Mouse (Mus musculus): ENCODE measurements around the gene Fkbpl.

Gene Fkbpl

GRCm38 (mm10) chr17:34627093-34627942 is 17.2 kb upstream of the Fkbpl start:
- DNase-seq (ENCODE audit: low spot score): peak; percentile 43

GRCm38 (mm10) chr17:34627943-34628643 is 16.5 kb upstream of the Fkbpl start, which contains the start of gene Ppt2:
TSS of gene Ppt2 (minus strand) at chr17:34628510.
- DNase-seq (ENCODE audit: low spot score): no peak

GRCm38 (mm10) chr17:34628644-34628967 is 16.0 kb upstream of the Fkbpl start:
- DNase-seq (ENCODE audit: low spot score): no peak

GRCm38 (mm10) chr17:34629221-34629751 is 15.3 kb upstream of the Fkbpl start, which contains the start of gene Prrt1:
TSS of gene Prrt1 (plus strand) at chr17:34629533.
- no peak for DNase-seq (ENCODE audit: low spot score)

GRCm38 (mm10) chr17:34629796-34630603 is 14.6 kb upstream of the Fkbpl start:
- no peak for DNase-seq (ENCODE audit: low spot score)

- no peak for DNase-seq (ENCODE audit: low spot score)
Measured at GRCm38 (mm10) chr17:34630761-34631301, 13.7 kb upstream of the Fkbpl start.

GRCm38 (mm10) chr17:34631647-34632046 is 12.9 kb upstream of the Fkbpl start:
- no peak for DNase-seq (ENCODE audit: low spot score)

- peak; percentile 42 for DNase-seq (ENCODE audit: low spot score)
Measured at GRCm38 (mm10) chr17:34632261-34632691, 12.3 kb upstream of the Fkbpl start.

GRCm38 (mm10) chr17:34635671-34636070 is 8.9 kb upstream of the Fkbpl start:
- no peak for DNase-seq (ENCODE audit: low spot score)

GRCm38 (mm10) chr17:34637459-34637858 is 7.1 kb upstream of the Fkbpl start:
- DNase-seq (ENCODE audit: low spot score): no peak

- DNase-seq (ENCODE audit: low spot score): no peak
Measured at GRCm38 (mm10) chr17:34639461-34640255, 4.9 kb upstream of the Fkbpl start.

- DNase-seq (ENCODE audit: low spot score): no peak
Measured at GRCm38 (mm10) chr17:34640778-34641601, 3.6 kb upstream of the Fkbpl start.

- DNase-seq (ENCODE audit: low spot score): no peak
Measured at GRCm38 (mm10) chr17:34641945-34642344, 2.6 kb upstream of the Fkbpl start.

- DNase-seq (ENCODE audit: low spot score): no peak
Measured at GRCm38 (mm10) chr17:34643379-34643778, 1.2 kb upstream of the Fkbpl start.

GRCm38 (mm10) chr17:34643944-34644343 is 620 bp upstream of the Fkbpl start:
- no peak for DNase-seq (ENCODE audit: low spot score)

GRCm38 (mm10) chr17:34645256-34645829 is 779 bp downstream of the Fkbpl start:
- no peak for DNase-seq (ENCODE audit: low spot score)

GRCm38 (mm10) chr17:34645831-34646511 is 1.4 kb downstream of the Fkbpl start:
- DNase-seq (ENCODE audit: low spot score): no peak

- peak; percentile 85 for DNase-seq (ENCODE audit: low spot score)
Measured at GRCm38 (mm10) chr17:34646906-34647787, 2.6 kb downstream of the Fkbpl start, which contains the start of gene Atf6b. TSS of gene Atf6b (plus strand) at chr17:34647146.
